In the genomic region with DNA sequence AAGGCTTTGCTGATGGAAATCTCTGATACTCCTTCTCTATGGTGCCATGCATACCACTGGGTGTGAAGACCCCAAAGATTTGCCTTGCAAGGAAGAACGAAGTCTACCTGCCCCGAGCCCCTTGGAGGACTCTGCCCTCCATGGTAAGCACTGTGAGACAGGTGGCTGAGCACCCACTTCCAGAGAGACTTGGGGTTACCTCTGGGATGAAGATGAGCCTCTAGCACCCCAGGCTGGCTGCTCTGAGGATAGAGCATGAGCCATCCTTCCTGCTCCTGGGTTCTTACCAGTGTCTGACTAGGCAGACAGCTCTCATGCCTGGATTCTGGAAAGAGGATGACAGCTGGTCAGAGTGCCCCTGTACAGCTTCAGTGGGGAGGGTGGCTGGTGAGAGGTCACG, we compare ENCODE assay signal across 20 mouse cellular contexts. TPM values are rescaled to one million over a fixed set of nuclear protein-coding genes. Genes with fewer than 3 reads are reported as not detected.
A peak's percentile ranks its signal among the peaks of the same experiment; 100 is the strongest.
DNase-seq lines count a peak whose midpoint lies in the region; TF ChIP-seq lines count a peak whose summit lies in the region.
"Had no signal": no experiment of that assay in that cellular context is flagged by ENCODE, and none has a peak within 500 bp of the region (broad histone marks: within the 10 kb centered on the region; RNA-seq: fewer than 3 reads in every experiment).

No protein-coding gene starts in this region.

- no peaks in the 10 kb centered on the region for H3K27me3 ChIP-seq in thymus, adult 2 months (ENCODE audit: control insufficient read depth, insufficient read depth, low read length)

- no peaks in the 10 kb centered on the region for H3K36me3 ChIP-seq in thymus, adult 2 months (ENCODE audit: control insufficient read depth, insufficient read depth, low read length)
- H3K36me3 ChIP-seq: G1E had no signal

- WGBS in thymus, adult 2 months = 93% methylated on average over 3 of the region's 3 CpGs

- no peak overlapping the region for H3K4me3 ChIP-seq in thymus, adult 2 months (ENCODE audit: control insufficient read depth, insufficient read depth, low read length)

- peak; percentile 51 for DNase-seq in thymus, postnatal 14 days
- DNase-seq in thymus, postnatal 0 days (ENCODE audit: low spot score) = no peak
- DNase-seq in thymus, postnatal 25 days = peak; percentile 39
- no peak for DNase-seq in thymus, adult 18-20 months
- peak; percentile 48 for DNase-seq in thymus, postnatal 4 days
- no peak for DNase-seq in thymus, adult 2 months
- DNase-seq: adrenal gland, adult 2 months; adrenal gland, adult 8-10 months; adrenal gland, postnatal 10 days; adrenal gland, postnatal 14 days; adrenal gland, postnatal 25 days; adrenal gland, postnatal 36 days; B cell, adult 2 months; cerebellum, adult 11 months; cerebellum, adult 11-12 months had no signal

- TF ChIP-seq CTCF in thymus, adult 2 months (IDR thresholded peaks at IDR 0.05; ENCODE audit: borderline replicate concordance, control insufficient read depth, extremely low read depth, insufficient read depth, low read length, poor library complexity) = no peak

- TF ChIP-seq POLR2A in thymus, adult 2 months (IDR thresholded peaks at IDR 0.05; ENCODE audit: control insufficient read depth, extremely low read depth, insufficient read depth, low read length, poor library complexity) = no peak

- H3K27ac ChIP-seq in thymus, adult 2 months (ENCODE audit: control insufficient read depth, insufficient read depth, low read length) = no peak overlapping the region

- peaks cover 34% of the 10 kb centered on the region for H3K4me1 ChIP-seq in thymus, adult 2 months (replicated peaks; ENCODE audit: control insufficient read depth, insufficient read depth, low read length)

RNA-seq across cellular contexts. Expression of a gene that starts 8.1 kb away (rescaled TPM):
- 8.0 and 9.1 TPM in 2 replicates for polyA plus RNA-seq in thymus, postnatal 0 days (2015; fragmentation: Nextera tagmentation; extraction: Ambion mirVana)
- polyA plus RNA-seq in thymus, adult 2 months (2012; rRNA removed) = 20.5 and 26.2 TPM in 2 replicates
- polyA plus RNA-seq: activated CD4-positive, CD25-positive, alpha-beta regulatory T cell, adult 4 months; G1E; Patski had no signal

RNA-seq across cellular contexts. Expression of a gene that starts 12.5 kb away (rescaled TPM):
- polyA plus RNA-seq in thymus, postnatal 0 days (2015; fragmentation: Nextera tagmentation; extraction: Ambion mirVana) = 5.4 and 6.6 TPM in 2 replicates
- polyA plus RNA-seq in thymus, adult 2 months (2012; rRNA removed) = 5.2 and 9.8 TPM in 2 replicates
- polyA plus RNA-seq: C2C12, G1E, Patski had no signal

RNA-seq across cellular contexts. Expression of a gene that starts 51.1 kb away (rescaled TPM):
- 7.2 and 8.1 TPM in 2 replicates for polyA plus RNA-seq in thymus, postnatal 0 days (2015; fragmentation: Nextera tagmentation; extraction: Ambion mirVana)
- 2.5 and 3.5 TPM in 2 replicates for polyA plus RNA-seq in thymus, adult 2 months (2012; rRNA removed)
- polyA plus RNA-seq: C2C12, G1E, Patski had no signal

RNA-seq across cellular contexts. Expression of a gene that starts 51.7 kb away (rescaled TPM):
- polyA plus RNA-seq in thymus, postnatal 0 days (2015; fragmentation: Nextera tagmentation; extraction: Ambion mirVana) = 0.57 and 0.82 TPM in 2 replicates
- polyA plus RNA-seq in thymus, adult 2 months (2012; rRNA removed) = 1.7 and 4.5 TPM in 2 replicates
- polyA plus RNA-seq: brain, embryonic 14.5 days; C2C12; G1E; Patski had no signal

Comparison
In these comparisons a context has a peak if more than half of its experiments do, and no peak if none do; other contexts are left out.
1. DNase-seq: peak in thymus, postnatal 14 days (single experiment), thymus, postnatal 25 days (single experiment) and thymus, postnatal 4 days (single experiment); none in thymus, postnatal 0 days (single experiment), thymus, adult 18-20 months (0 of 2) and thymus, adult 2 months (single experiment).